Mouse (Mus musculus) liver, adult 2 months (tissue): ENCODE measurements at regions not wholly inside any gene's neighbourhood (a gene's known extent, or its start where the extent isn't known, plus 50 kb on each side); places are given as distances from the start of the nearest gene placed in this dataset.

Source experiments
- CTCF ChIP-seq: fragments of 200-500 bp; IDR thresholded peaks from 2 replicates; pipeline ENCODE4 v1.5.1; 2011; ENCODE audit warnings: low read depth, low read length, control low read depth
- POLR2A ChIP-seq: fragments of 200-500 bp; IDR thresholded peaks from 2 replicates; pipeline ENCODE4 v1.6.1; 2011; ENCODE audit warnings: low read length, control low read depth; ENCODE audit not compliant: insufficient read depth; ENCODE audit errors: extremely low read depth

DNA sequence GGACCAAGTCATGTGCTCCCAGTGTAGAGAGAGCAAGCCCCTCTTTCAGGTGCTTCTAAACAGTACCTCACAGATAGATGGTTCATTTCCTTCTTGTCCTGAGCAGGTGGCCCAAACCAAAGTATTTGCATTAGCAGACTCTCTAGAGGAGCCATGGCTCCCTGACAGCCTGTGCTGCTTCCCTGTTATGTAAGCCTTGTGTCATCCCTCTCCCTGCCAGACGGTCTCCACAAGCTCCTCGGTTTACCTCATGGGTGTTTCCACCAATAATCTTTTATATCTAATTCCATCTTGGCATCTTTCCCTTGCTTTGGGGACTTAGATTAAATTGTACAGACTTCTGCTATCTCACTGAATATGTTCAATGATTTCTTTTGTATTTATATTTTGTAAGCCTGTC lies 66.0 kb upstream of the Opcml start:
- TF ChIP-seq CTCF (no peak), POLR2A (no peak)
